Mouse (Mus musculus) olfactory bulb, adult 2 months (tissue): ENCODE data around the gene Timeless.

Source experiments
- CTCF ChIP-seq: fragments of 200-500 bp; IDR thresholded peaks from 2 replicates; pipeline ENCODE4 v1.5.1; 2012; ENCODE audit warnings: low read depth, mild to moderate bottlenecking, low read length, moderate library complexity; ENCODE audit not compliant: insufficient read depth
- POLR2A ChIP-seq: fragments of 200-500 bp; IDR thresholded peaks from 2 replicates; pipeline ENCODE4 v1.6.1; 2012; ENCODE audit warnings: mild to moderate bottlenecking, low read depth, low read length, moderate library complexity; ENCODE audit not compliant: insufficient read depth

DNA sequence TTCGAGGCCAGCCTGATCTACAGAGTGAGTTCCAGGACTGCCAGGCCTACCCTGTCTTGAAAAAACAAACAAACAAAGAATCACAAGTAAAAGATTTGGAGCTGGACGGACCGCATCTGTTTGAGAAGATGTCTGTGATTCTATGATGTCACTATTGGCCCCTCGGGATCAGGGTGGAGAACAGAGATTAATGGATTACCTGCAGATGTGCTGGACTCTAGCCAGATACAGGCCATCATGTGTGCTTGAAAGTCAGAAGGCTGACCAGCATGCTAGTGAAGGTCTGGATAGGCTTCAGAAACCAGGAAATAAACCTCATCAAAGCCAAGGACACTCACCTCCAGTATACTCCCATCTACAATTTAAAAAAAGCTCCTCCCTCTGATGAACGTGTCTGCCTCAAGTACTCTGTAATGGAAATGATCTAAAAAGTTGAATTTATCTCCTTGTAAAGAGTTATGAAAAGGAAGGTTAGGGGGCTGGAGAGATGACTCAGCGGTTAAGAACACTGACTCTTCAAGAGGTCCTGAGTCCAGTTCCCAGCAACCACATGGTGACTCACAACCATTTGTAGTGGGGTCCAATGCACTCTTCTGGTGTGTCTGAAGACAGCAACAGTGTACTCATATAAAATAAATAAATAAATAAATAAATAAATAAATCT is 46.5 kb upstream of the Timeless start:
- TF ChIP-seq CTCF = no peak
- no peak for TF ChIP-seq POLR2A
